Mouse (Mus musculus): ENCODE measurements at regions not wholly inside any gene's neighbourhood (a gene's known extent, or its start where the extent isn't known, plus 50 kb on each side); places are given as distances from the start of the nearest gene placed in this dataset.
"Not testable (repeated sequence)": the region's sequence is repeated elsewhere in the genome, so short reads cannot be mapped to it uniquely, and the experiment has no call there.

GRCm38 (mm10) chr3:128349123-128349522 lies 453.0 kb upstream of the Fam241a start:
- TF ChIP-seq CTCF (IDR thresholded peaks at IDR 0.05; ENCODE audit: extremely low read depth, insufficient read length, insufficient replicate concordance, low read depth, low read length); POLR2A (IDR thresholded peaks at IDR 0.05; ENCODE audit: low read depth, low read length): not testable (repeated sequence)

All from small intestine, adult 2 months (tissue).